Mouse (Mus musculus): ENCODE results near the gene Klk4. TPM values are rescaled to one million over a fixed set of nuclear protein-coding genes. Genes with fewer than 3 reads are reported as not detected.

Klk4 gene
- polyA plus RNA-seq, 1 experiment from 2014 or later = 0.18 TPM

GRCm38 (mm10) chr7:43891788-43892187, 10.8 kb downstream of the Klk4 start:
- H3K27me3 ChIP-seq (replicated peaks; ENCODE audit: control insufficient read depth, insufficient read depth, low read length) = no peaks in the 10 kb centered on the region
- H3K9me3 ChIP-seq (ENCODE audit: control insufficient read depth, low read length) = no peaks in the 10 kb centered on the region
- no peak overlapping the region for H3K27ac ChIP-seq (ENCODE audit: low read depth, low read length)
- no peak for DNase-seq (ENCODE audit: low spot score)
- no peak overlapping the region for H3K4me3 ChIP-seq (ENCODE audit: low read depth, low read length)
- no peaks in the 10 kb centered on the region for H3K4me1 ChIP-seq (replicated peaks; ENCODE audit: control insufficient read depth, insufficient read depth, low read length)
- H3K4me2 ChIP-seq = no peak overlapping the region
- no peak overlapping the region for H3K9ac ChIP-seq (ENCODE audit: low read depth, low read length)
- H3K36me3 ChIP-seq (ENCODE audit: control insufficient read depth, insufficient read depth, low read length) = no peaks in the 10 kb centered on the region
- WGBS = 49% methylated on average over 3 of the region's 3 CpGs
- ATAC-seq (replicated peaks; ENCODE audit: low FRiP score) = no peak

- Histone ChIP-seq H3K4me1 (replicated peaks; ENCODE audit: control insufficient read depth, insufficient read depth, low read length) (no peaks in the 10 kb centered on the region), H3K36me3 (ENCODE audit: control insufficient read depth, insufficient read depth, low read length) (no peaks in the 10 kb centered on the region), H3K9ac (ENCODE audit: low read depth, low read length) (no peak overlapping the region), H3K9me3 (ENCODE audit: control insufficient read depth, low read length) (no peaks in the 10 kb centered on the region), H3K4me3 (ENCODE audit: low read depth, low read length) (no peak overlapping the region), H3K27me3 (replicated peaks; ENCODE audit: control insufficient read depth, insufficient read depth, low read length) (no peaks in the 10 kb centered on the region), H3K27ac (ENCODE audit: low read depth, low read length) (no peak overlapping the region), H3K4me2 (no peak overlapping the region)
- ATAC-seq (replicated peaks; ENCODE audit: low FRiP score) (peak; percentile 71), DNase-seq (ENCODE audit: low spot score) (peak; percentile 58)
- WGBS = 10% methylated on average over 1 of the region's 1 CpGs
These were observed 13.9 kb downstream of the Klk4 start for GRCm38 (mm10) chr7:43894836-43895235.

GRCm38 (mm10) chr7:43914821-43915220, 33.9 kb downstream of the Klk4 start:
- WGBS = 52% methylated on average over 9 of the region's 9 CpGs
- no peak overlapping the region for H3K27ac ChIP-seq (ENCODE audit: low read depth, low read length)
- H3K9ac ChIP-seq (ENCODE audit: low read depth, low read length) = no peak overlapping the region
- no peak overlapping the region for H3K4me3 ChIP-seq (ENCODE audit: low read depth, low read length)
- no peaks in the 10 kb centered on the region; the same call in 1 of the 2 replicates for H3K27me3 ChIP-seq (replicated peaks; ENCODE audit: control insufficient read depth, insufficient read depth, low read length)
- ATAC-seq (replicated peaks; ENCODE audit: low FRiP score) = no peak
- H3K9me3 ChIP-seq (ENCODE audit: control insufficient read depth, low read length) = no peaks in the 10 kb centered on the region
- no peak for DNase-seq (ENCODE audit: low spot score)
- H3K36me3 ChIP-seq (ENCODE audit: control insufficient read depth, insufficient read depth, low read length) = no peaks in the 10 kb centered on the region
- no peak overlapping the region for H3K4me2 ChIP-seq
- H3K4me1 ChIP-seq (replicated peaks; ENCODE audit: control insufficient read depth, insufficient read depth, low read length) = no peaks in the 10 kb centered on the region

GRCm38 (mm10) chr7:43918426-43918825, 37.5 kb downstream of the Klk4 start:
- Histone ChIP-seq H3K27ac (ENCODE audit: low read depth, low read length) (no peak overlapping the region), H3K9ac (ENCODE audit: low read depth, low read length) (no peak overlapping the region)

GRCm38 (mm10) chr7:43918871-43919270, 37.9 kb downstream of the Klk4 start:
- DNase-seq (ENCODE audit: low spot score) (no peak), ATAC-seq (replicated peaks; ENCODE audit: low FRiP score) (no peak)
- H3K27me3 ChIP-seq (replicated peaks; ENCODE audit: control insufficient read depth, insufficient read depth, low read length) = no peaks in the 10 kb centered on the region
- no peak overlapping the region for H3K27ac ChIP-seq (ENCODE audit: low read depth, low read length)
- no peaks in the 10 kb centered on the region for H3K9me3 ChIP-seq (ENCODE audit: control insufficient read depth, low read length)
- no peaks in the 10 kb centered on the region for H3K4me1 ChIP-seq (replicated peaks; ENCODE audit: control insufficient read depth, insufficient read depth, low read length)
- no peak overlapping the region for H3K4me2 ChIP-seq
- WGBS = 66% methylated on average over 8 of the region's 8 CpGs
- no peak overlapping the region for H3K9ac ChIP-seq (ENCODE audit: low read depth, low read length)
- no peaks in the 10 kb centered on the region for H3K36me3 ChIP-seq (ENCODE audit: control insufficient read depth, insufficient read depth, low read length)
- H3K4me3 ChIP-seq (ENCODE audit: low read depth, low read length) = no peak overlapping the region

More at GRCm38 (mm10) chr7:43918426-43918825, 37.5 kb downstream of the Klk4 start:
- no peaks in the 10 kb centered on the region for H3K9me3 ChIP-seq (ENCODE audit: control insufficient read depth, low read length)
- no peaks in the 10 kb centered on the region for H3K36me3 ChIP-seq (ENCODE audit: control insufficient read depth, insufficient read depth, low read length)
- no peak overlapping the region for H3K4me3 ChIP-seq (ENCODE audit: low read depth, low read length)
- no peak overlapping the region for H3K4me2 ChIP-seq
- no peak for ATAC-seq (replicated peaks; ENCODE audit: low FRiP score)
- H3K27me3 ChIP-seq (replicated peaks; ENCODE audit: control insufficient read depth, insufficient read depth, low read length) = no peaks in the 10 kb centered on the region
- H3K4me1 ChIP-seq (replicated peaks; ENCODE audit: control insufficient read depth, insufficient read depth, low read length) = no peaks in the 10 kb centered on the region
- 84% methylated on average over 13 of the region's 13 CpGs for whole genome bisulfite sequencing
- DNase-seq (ENCODE audit: low spot score) = no peak

GRCm38 (mm10) chr7:43919559-43920451, 38.8 kb downstream of the Klk4 start:
- H3K9ac ChIP-seq (ENCODE audit: low read depth, low read length) = no peak overlapping the region
- DNase-seq (ENCODE audit: low spot score) = peak; percentile 54
- peak; percentile 75; the same call in 1 of the 2 replicates for ATAC-seq (replicated peaks; ENCODE audit: low FRiP score)
- 27% methylated on average over 14 of the region's 14 CpGs for WGBS
- no peak overlapping the region for H3K4me2 ChIP-seq
- H3K36me3 ChIP-seq (ENCODE audit: control insufficient read depth, insufficient read depth, low read length) = no peaks in the 10 kb centered on the region
- H3K27ac ChIP-seq (ENCODE audit: low read depth, low read length) = no peak overlapping the region
- H3K27me3 ChIP-seq (replicated peaks; ENCODE audit: control insufficient read depth, insufficient read depth, low read length) = no peaks in the 10 kb centered on the region
- no peaks in the 10 kb centered on the region for H3K9me3 ChIP-seq (ENCODE audit: control insufficient read depth, low read length)
- H3K4me3 ChIP-seq (ENCODE audit: low read depth, low read length) = no peak overlapping the region
- H3K4me1 ChIP-seq (replicated peaks; ENCODE audit: control insufficient read depth, insufficient read depth, low read length) = no peaks in the 10 kb centered on the region

GRCm38 (mm10) chr7:43920582-43920981, 39.6 kb downstream of the Klk4 start:
- Histone ChIP-seq H3K36me3 (ENCODE audit: control insufficient read depth, insufficient read depth, low read length) (no peaks in the 10 kb centered on the region), H3K9ac (ENCODE audit: low read depth, low read length) (no peak overlapping the region), H3K27ac (ENCODE audit: low read depth, low read length) (no peak overlapping the region), H3K4me3 (ENCODE audit: low read depth, low read length) (no peak overlapping the region), H3K9me3 (ENCODE audit: control insufficient read depth, low read length) (no peaks in the 10 kb centered on the region), H3K4me1 (replicated peaks; ENCODE audit: control insufficient read depth, insufficient read depth, low read length) (no peaks in the 10 kb centered on the region), H3K27me3 (replicated peaks; ENCODE audit: control insufficient read depth, insufficient read depth, low read length) (no peaks in the 10 kb centered on the region), H3K4me2 (no peak overlapping the region)
- WGBS = 68% methylated on average over 3 of the region's 3 CpGs
- no peak for ATAC-seq (replicated peaks; ENCODE audit: low FRiP score)
- no peak for DNase-seq (ENCODE audit: low spot score)

GRCm38 (mm10) chr7:43921087-43921486, 40.1 kb downstream of the Klk4 start:
- Histone ChIP-seq H3K27me3 (replicated peaks; ENCODE audit: control insufficient read depth, insufficient read depth, low read length) (no peaks in the 10 kb centered on the region), H3K4me3 (ENCODE audit: low read depth, low read length) (no peak overlapping the region), H3K9me3 (ENCODE audit: control insufficient read depth, low read length) (no peaks in the 10 kb centered on the region), H3K9ac (ENCODE audit: low read depth, low read length) (no peak overlapping the region), H3K4me2 (no peak overlapping the region), H3K36me3 (ENCODE audit: control insufficient read depth, insufficient read depth, low read length) (no peaks in the 10 kb centered on the region), H3K4me1 (replicated peaks; ENCODE audit: control insufficient read depth, insufficient read depth, low read length) (no peaks in the 10 kb centered on the region), H3K27ac (ENCODE audit: low read depth, low read length) (no peak overlapping the region)
- DNase-seq (ENCODE audit: low spot score) (no peak), ATAC-seq (replicated peaks; ENCODE audit: low FRiP score) (no peak)
- 75% methylated on average over 6 of the region's 6 CpGs for WGBS

- Histone ChIP-seq H3K36me3 (ENCODE audit: control insufficient read depth, insufficient read depth, low read length) (no peaks in the 10 kb centered on the region), H3K4me3 (ENCODE audit: low read depth, low read length) (no peak overlapping the region), H3K4me2 (no peak overlapping the region), H3K9me3 (ENCODE audit: control insufficient read depth, low read length) (no peaks in the 10 kb centered on the region), H3K9ac (ENCODE audit: low read depth, low read length) (no peak overlapping the region), H3K27ac (ENCODE audit: low read depth, low read length) (no peak overlapping the region), H3K27me3 (replicated peaks; ENCODE audit: control insufficient read depth, insufficient read depth, low read length) (no peaks in the 10 kb centered on the region), H3K4me1 (replicated peaks; ENCODE audit: control insufficient read depth, insufficient read depth, low read length) (no peaks in the 10 kb centered on the region)
- DNase-seq (ENCODE audit: low spot score) = no peak
- no peak for ATAC-seq (replicated peaks; ENCODE audit: low FRiP score)
- 72% methylated on average over 2 of the region's 2 CpGs for WGBS
These were observed 41.0 kb downstream of the Klk4 start for GRCm38 (mm10) chr7:43921941-43922340.

Data from liver, embryonic 11.5 days (tissue).